Mouse (Mus musculus) limb, embryonic 13.5 days (tissue): ENCODE measurements around the gene Brdt. TPM values are rescaled to one million over a fixed set of nuclear protein-coding genes. Genes with fewer than 3 reads are reported as not detected.

Experiments used
- ATAC-seq: fragments of 200-750 bp; cut with Nextera tagmentation; 2 replicates; pipeline ENCODE4 v1.8.0; 2017; ENCODE audit warnings: low read depth, moderate number of reproducible peaks, moderate TSS enrichment; ENCODE audit not compliant: low FRiP score
- H3K27ac ChIP-seq: fragments of 300-500 bp; sonication (generic); 2 replicates; pipeline ENCODE4 v1.5.1; 2015; ENCODE audit warnings: inconsistent platforms, mild to moderate bottlenecking, moderate library complexity
- H3K27me3 ChIP-seq: fragments of 300-500 bp; sonication (generic); 2 replicates; pipeline ENCODE4 v1.6.1; 2015; ENCODE audit warnings: mild to moderate bottlenecking, inconsistent platforms
- H3K36me3 ChIP-seq: fragments of 300-500 bp; sonication (generic); 2 replicates; pipeline ENCODE4 v1.6.1; 2015; ENCODE audit warnings: inconsistent platforms, mild to moderate bottlenecking, moderate library complexity
- H3K4me1 ChIP-seq: fragments of 300-500 bp; sonication (generic); 2 replicates; pipeline ENCODE4 v1.6.1; 2015; ENCODE audit warnings: inconsistent platforms
- H3K4me2 ChIP-seq: fragments of 300-500 bp; sonication (generic); replicated peaks from 2 replicates; pipeline ENCODE4 v1.6.1; 2015; ENCODE audit warnings: inconsistent platforms, mild to moderate bottlenecking, moderate library complexity
- H3K4me3 ChIP-seq: fragments of 300-500 bp; sonication (generic); 2 replicates; pipeline ENCODE4 v1.5.1; 2015; ENCODE audit warnings: moderate library complexity, mild to moderate bottlenecking, inconsistent platforms
- H3K9ac ChIP-seq: fragments of 300-500 bp; sonication (generic); 2 replicates; pipeline ENCODE4 v1.6.1; 2015; ENCODE audit warnings: mild to moderate bottlenecking, inconsistent platforms
- H3K9me3 ChIP-seq: fragments of 300-500 bp; sonication (generic); 2 replicates; pipeline ENCODE4 v1.6.1; 2016; ENCODE audit warnings: inconsistent platforms
- WGBS: fragments of 180-500 bp; shearing (Covaris S2); methylation state at CpG from one replicate; pipeline ENCODE4 v1.1.7; 2015; 5-methylcytosine and 5-hydroxymethylcytosine counted together
- polyA plus RNA-seq: library from polyadenylated mRNA; unstranded; fragments of >200 nt; fragmentation: Nextera tagmentation; extraction: Ambion mirVana; gene quantifications from 2 replicates; pipeline ENCODE4 v1.2.1, GENCODE M21; 2015

Gene Brdt
- polyA plus RNA-seq, 1 experiment from 2014 or later: 4.5 TPM

- Histone ChIP-seq H3K4me3 (no peak overlapping the region), H3K36me3 (no peaks in the 10 kb centered on the region), H3K9ac (no peak overlapping the region), H3K4me2 (no peak overlapping the region), H3K4me1 (peaks cover 11% of the 10 kb centered on the region), H3K27ac (no peak overlapping the region), H3K27me3 (0 out of 2 replicates have a peak, but pooled peaks cover 4% of the 10 kb centered on the region), H3K9me3 (no peaks in the 10 kb centered on the region)
- WGBS: 78% methylated on average over 5 of the region's 5 CpGs
- no peak for ATAC-seq
These were observed 103.0 kb downstream of the Brdt start for GRCm38 (mm10) chr5:107434001-107434400.

- H3K9me3 ChIP-seq: no peaks in the 10 kb centered on the region
- H3K36me3 ChIP-seq: no peaks in the 10 kb centered on the region
- no peak overlapping the region for H3K4me3 ChIP-seq
- 87% methylated on average over 6 of the region's 6 CpGs for WGBS
- no peak overlapping the region for H3K4me2 ChIP-seq
- no peak for ATAC-seq
- H3K4me1 ChIP-seq: peaks cover 12% of the 10 kb centered on the region
- H3K27me3 ChIP-seq: 0 out of 2 replicates have a peak, but pooled peaks cover 4% of the 10 kb centered on the region
- no peak overlapping the region for H3K27ac ChIP-seq
- H3K9ac ChIP-seq: no peak overlapping the region
These were observed 105.2 kb downstream of the Brdt start for GRCm38 (mm10) chr5:107436185-107436584.

Other genes with a start within 250 kb of the Brdt start
- gene Tgfbr3, start 41.5 kb upstream of the Brdt start, polyA plus RNA-seq: 23.1 and 25.4 TPM in 2 replicates
- gene Ephx4, start 71.6 kb downstream of the Brdt start, polyA plus RNA-seq: 1.9 and 2.3 TPM in 2 replicates
- gene Lpcat2b, start 100.4 kb downstream of the Brdt start, polyA plus RNA-seq: not detected in 2 replicates
- gene Btbd8, start 106.8 kb downstream of the Brdt start, polyA plus RNA-seq: 5.7 and 7.0 TPM in 2 replicates
- gene Gm42669, start 176.5 kb downstream of the Brdt start, polyA plus RNA-seq: 0.51 and 0.64 TPM in 2 replicates
- 0.13 and 0.17 TPM in 2 replicates for gene 1700028K03Rik, start 203.6 kb downstream of the Brdt start, polyA plus RNA-seq